Mouse (Mus musculus) liver, adult 2 months (tissue): ENCODE data around the gene Dact3. TPM values are rescaled to one million over a fixed set of nuclear protein-coding genes. Genes with fewer than 3 reads are reported as not detected.

Experiments
- DNase-seq: peaks from one replicate; pipeline ENCODE4 v3.0.0-alpha.2; 2011; ENCODE audit warnings: low read depth, low spot score; ENCODE audit errors: extremely low read depth
- H3K27ac ChIP-seq: fragments of 200-500 bp; replicated peaks from 2 replicates; pipeline ENCODE4 v1.5.1; 2012; ENCODE audit warnings: low read depth, mild to moderate bottlenecking, control low read depth, inconsistent platforms, low read length; ENCODE audit not compliant: insufficient read depth
- H3K27me3 ChIP-seq: fragments of 200-500 bp; 2 replicates; pipeline ENCODE4 v1.6.1; 2012; ENCODE audit warnings: mild to moderate bottlenecking, moderate library complexity, low read length, inconsistent platforms; ENCODE audit not compliant: control insufficient read depth, insufficient read depth
- H3K36me3 ChIP-seq: fragments of 200-500 bp; 2 replicates; pipeline ENCODE4 v1.6.1; 2012; ENCODE audit warnings: low read length, inconsistent platforms; ENCODE audit not compliant: control insufficient read depth, insufficient read depth
- H3K4me1 ChIP-seq: fragments of 200-500 bp; 2 replicates; pipeline ENCODE4 v1.6.1; 2011; ENCODE audit warnings: low read length; ENCODE audit not compliant: control insufficient read depth, insufficient read depth
- H3K4me3 ChIP-seq: fragments of 200-500 bp; 2 replicates; pipeline ENCODE4 v1.5.1; 2011; ENCODE audit warnings: low read depth, mild to moderate bottlenecking, control low read depth, low read length, moderate library complexity; ENCODE audit not compliant: insufficient read depth
- H3K79me2 ChIP-seq: fragments of 200-500 bp; 2 replicates; pipeline ENCODE4 v1.6.1; 2012; ENCODE audit warnings: inconsistent platforms, mild to moderate bottlenecking, low read length, moderate library complexity; ENCODE audit not compliant: control insufficient read depth, insufficient read depth
- H3K9ac ChIP-seq: fragments of 200-500 bp; 2 replicates; pipeline ENCODE4 v1.6.1; 2012; ENCODE audit warnings: low read depth, mild to moderate bottlenecking, control low read depth, inconsistent platforms, low read length
- CTCF ChIP-seq: fragments of 200-500 bp; IDR thresholded peaks from 2 replicates; pipeline ENCODE4 v1.5.1; 2011; ENCODE audit warnings: low read depth, low read length, control low read depth
- POLR2A ChIP-seq: fragments of 200-500 bp; IDR thresholded peaks from 2 replicates; pipeline ENCODE4 v1.6.1; 2011; ENCODE audit warnings: low read length, control low read depth; ENCODE audit not compliant: insufficient read depth; ENCODE audit errors: extremely low read depth
- WGBS: fragments of 180-500 bp; shearing (Covaris S2); methylation state at CpG from one replicate; pipeline ENCODE4 v1.1.7; 2018; 5-methylcytosine and 5-hydroxymethylcytosine counted together
- polyA plus RNA-seq: library from polyadenylated mRNA; depleted of rRNA; stranded (reverse); fragments of >200 nt; gene quantifications from 2 replicates; pipeline ENCODE4 v1.2.3, GENCODE M21; 2012
- total RNA-seq: library from RNA; depleted of rRNA; stranded (reverse); fragments of >200 nt; gene quantifications from 2 replicates; pipeline ENCODE4 v1.2.3, GENCODE M21; 2014

Dact3 gene
- total and polyA plus RNA-seq, 2 experiments: under 0.01 to 0.64 TPM

- no peak for DNase-seq
- Histone ChIP-seq H3K4me1 (peaks cover 3% of the 10 kb centered on the region; the same call in 1 of the 2 replicates), H3K36me3 (peaks cover 2% of the 10 kb centered on the region; the same call in 1 of the 2 replicates), H3K79me2 (0 out of 2 replicates have a peak, but pooled peaks cover 3% of the 10 kb centered on the region), H3K27me3 (no peaks in the 10 kb centered on the region), H3K9ac (no peak overlapping the region), H3K4me3 (no peak overlapping the region), H3K27ac (no peak overlapping the region)
- WGBS: 59% methylated on average over 30 of the region's 30 CpGs
- no peak for TF ChIP-seq POLR2A
Measured at GRCm38 (mm10) chr7:16916342-16917265, 41.5 kb downstream of the Dact3 start.

GRCm38 (mm10) chr7:16917447-16917846, 42.3 kb downstream of the Dact3 start:
- no peak overlapping the region for H3K27ac ChIP-seq
- peaks cover 2% of the 10 kb centered on the region; the same call in 1 of the 2 replicates for H3K36me3 ChIP-seq

GRCm38 (mm10) chr7:16918014-16918413, 42.9 kb downstream of the Dact3 start:
- no peak overlapping the region for H3K9ac ChIP-seq
- no peaks in the 10 kb centered on the region for H3K27me3 ChIP-seq
- no peak for TF ChIP-seq POLR2A
- TF ChIP-seq CTCF: no peak
- peaks cover 13% of the 10 kb centered on the region for H3K4me1 ChIP-seq
- 87% methylated on average over 9 of the region's 9 CpGs for WGBS
- H3K27ac ChIP-seq: no peak overlapping the region
- no peak overlapping the region for H3K4me3 ChIP-seq
- DNase-seq: no peak
- H3K36me3 ChIP-seq: peaks cover 2% of the 10 kb centered on the region; the same call in 1 of the 2 replicates
- H3K79me2 ChIP-seq: peaks cover 12% of the 10 kb centered on the region; the same call in 1 of the 2 replicates

More at GRCm38 (mm10) chr7:16917447-16917846, 42.3 kb downstream of the Dact3 start:
- no peaks in the 10 kb centered on the region for H3K27me3 ChIP-seq
- H3K4me3 ChIP-seq: no peak overlapping the region
- no peak overlapping the region for H3K9ac ChIP-seq
- H3K79me2 ChIP-seq: peaks cover 6% of the 10 kb centered on the region; the same call in 1 of the 2 replicates
- no peak for DNase-seq
- TF ChIP-seq CTCF (no peak), POLR2A (no peak)
- WGBS: 94% methylated on average over 11 of the region's 11 CpGs
- peaks cover 7% of the 10 kb centered on the region for H3K4me1 ChIP-seq

GRCm38 (mm10) chr7:16918670-16919069, 43.6 kb downstream of the Dact3 start:
- 95% methylated on average over 3 of the region's 3 CpGs for WGBS
- Histone ChIP-seq H3K4me1 (peaks cover 15% of the 10 kb centered on the region), H3K9ac (no peak overlapping the region), H3K27me3 (no peaks in the 10 kb centered on the region), H3K4me3 (no peak overlapping the region), H3K79me2 (peaks cover 17% of the 10 kb centered on the region; the same call in 1 of the 2 replicates), H3K27ac (no peak overlapping the region), H3K36me3 (peaks cover 2% of the 10 kb centered on the region; the same call in 1 of the 2 replicates)
- DNase-seq: no peak
- TF ChIP-seq CTCF (no peak), POLR2A (no peak)

- Histone ChIP-seq H3K27me3 (no peaks in the 10 kb centered on the region), H3K4me1 (peaks cover 15% of the 10 kb centered on the region), H3K4me3 (no peak overlapping the region), H3K36me3 (peaks cover 2% of the 10 kb centered on the region; the same call in 1 of the 2 replicates), H3K79me2 (peaks cover 17% of the 10 kb centered on the region; the same call in 1 of the 2 replicates), H3K27ac (no peak overlapping the region), H3K9ac (no peak overlapping the region)
- TF ChIP-seq CTCF (no peak), POLR2A (no peak)
- no peak for DNase-seq
- 87% methylated on average over 13 of the region's 13 CpGs for WGBS
Measured at GRCm38 (mm10) chr7:16919395-16920149, 44.5 kb downstream of the Dact3 start.
